Mouse (Mus musculus) hindbrain, embryonic 16.5 days (tissue): ENCODE measurements around the gene Zmiz1. TPM values are rescaled to one million over a fixed set of nuclear protein-coding genes. Genes with fewer than 3 reads are reported as not detected.

ENCODE experiments used
- ATAC-seq: fragments of 200-750 bp; cut with Nextera tagmentation; 2 replicates; pipeline ENCODE4 v1.8.0; 2017; ENCODE audit warnings: moderate TSS enrichment, moderate library complexity
- H3K27ac ChIP-seq: fragments of 300-500 bp; sonication (generic); 2 replicates; pipeline ENCODE4 v1.5.1; 2014; ENCODE audit warnings: low read depth, mild to moderate bottlenecking, control low read depth, low read length, moderate library complexity
- H3K27me3 ChIP-seq: fragments of 300-500 bp; sonication (generic); replicated peaks from 2 replicates; pipeline ENCODE4 v1.6.1; 2014; ENCODE audit warnings: low read length; ENCODE audit not compliant: control insufficient read depth, insufficient read depth
- H3K36me3 ChIP-seq: fragments of 300-500 bp; sonication (generic); 2 replicates; pipeline ENCODE4 v1.6.1; 2014; ENCODE audit warnings: mild to moderate bottlenecking, low read length, moderate library complexity, mixed read lengths; ENCODE audit not compliant: control insufficient read depth, insufficient read depth
- H3K4me1 ChIP-seq: fragments of 300-500 bp; sonication (generic); 2 replicates; pipeline ENCODE4 v1.6.1; 2014; ENCODE audit warnings: low read depth, low read length; ENCODE audit not compliant: control insufficient read depth, insufficient read depth
- H3K4me2 ChIP-seq: fragments of 300-500 bp; sonication (generic); 2 replicates; pipeline ENCODE4 v1.6.1; 2014; ENCODE audit warnings: mild to moderate bottlenecking, low read length, control low read depth, moderate library complexity
- H3K4me3 ChIP-seq: fragments of 300-500 bp; sonication (generic); 2 replicates; pipeline ENCODE4 v1.5.1; 2014; ENCODE audit warnings: mild to moderate bottlenecking, low read length, control low read depth, moderate library complexity
- H3K9ac ChIP-seq: fragments of 300-500 bp; sonication (generic); 2 replicates; pipeline ENCODE4 v1.6.1; 2014; ENCODE audit warnings: low read depth, mild to moderate bottlenecking, control low read depth, low read length, moderate library complexity
- H3K9me3 ChIP-seq: fragments of 300-500 bp; sonication (generic); 2 replicates; pipeline ENCODE4 v1.6.1; 2014; ENCODE audit warnings: mild to moderate bottlenecking, low read length, moderate library complexity; ENCODE audit not compliant: control insufficient read depth
- WGBS: fragments of 180-500 bp; shearing (Covaris S2); extraction: QIAGEN DNeasy Blood & Tissue Kit; methylation state at CpG from one replicate; pipeline ENCODE4 v1.1.7; 2014; 5-methylcytosine and 5-hydroxymethylcytosine counted together
- polyA plus RNA-seq: library from polyadenylated mRNA; unstranded; fragments of >200 nt; fragmentation: Nextera tagmentation; extraction: Ambion mirVana; gene quantifications from 2 replicates; pipeline ENCODE4 v1.2.1, GENCODE M21; 2015

Gene Zmiz1
- polyA plus RNA-seq, 1 experiment from 2014 or later, result 50.4 TPM

- H3K36me3 ChIP-seq, result no peaks in the 10 kb centered on the region
- H3K4me2 ChIP-seq, result no peak overlapping the region
- no peak overlapping the region for H3K4me3 ChIP-seq
- H3K27ac ChIP-seq, result no peak overlapping the region
- no peak for ATAC-seq
- peaks cover 21% of the 10 kb centered on the region for H3K4me1 ChIP-seq
- 70% methylated on average over 3 of the region's 3 CpGs for WGBS
- H3K9ac ChIP-seq, result no peak overlapping the region
- no peaks in the 10 kb centered on the region for H3K9me3 ChIP-seq
- no peaks in the 10 kb centered on the region for H3K27me3 ChIP-seq
Observed at GRCm38 (mm10) chr14:25567245-25567644, 108.3 kb downstream of the Zmiz1 start.

- ATAC-seq, result no peak
- no peaks in the 10 kb centered on the region for H3K9me3 ChIP-seq
Observed at GRCm38 (mm10) chr14:25567837-25568236, 108.9 kb downstream of the Zmiz1 start.

GRCm38 (mm10) chr14:25574047-25574870 is 115.3 kb downstream of the Zmiz1 start:
- 36% methylated on average over 16 of the region's 16 CpGs for WGBS
- peak overlapping the region; percentile 25 for H3K9ac ChIP-seq

More at GRCm38 (mm10) chr14:25567837-25568236, 108.9 kb downstream of the Zmiz1 start:
- H3K4me3 ChIP-seq, result no peak overlapping the region
- H3K4me2 ChIP-seq, result no peak overlapping the region
- no peaks in the 10 kb centered on the region for H3K27me3 ChIP-seq
- 0 out of 2 replicates have a peak, but pooled peaks cover under 1% of the 10 kb centered on the region for H3K36me3 ChIP-seq
- H3K4me1 ChIP-seq, result peaks cover 15% of the 10 kb centered on the region
- WGBS, result 97% methylated on average over 2 of the region's 2 CpGs
- no peak overlapping the region for H3K9ac ChIP-seq
- no peak overlapping the region for H3K27ac ChIP-seq

GRCm38 (mm10) chr14:25576642-25577041 is 117.7 kb downstream of the Zmiz1 start:
- 0 out of 2 replicates have a peak, but pooled peaks cover 7% of the 10 kb centered on the region for H3K36me3 ChIP-seq
- H3K9me3 ChIP-seq, result no peaks in the 10 kb centered on the region
- no peak overlapping the region for H3K4me3 ChIP-seq
- 86% methylated on average over 3 of the region's 3 CpGs for WGBS
- H3K27me3 ChIP-seq, result no peaks in the 10 kb centered on the region
- H3K4me2 ChIP-seq, result no peak overlapping the region
- H3K4me1 ChIP-seq, result peaks cover 14% of the 10 kb centered on the region
- peak overlapping the region; percentile 20; the same call in 1 of the 2 replicates for H3K27ac ChIP-seq
- ATAC-seq, result no peak
- H3K9ac ChIP-seq, result no peak overlapping the region

More at GRCm38 (mm10) chr14:25574047-25574870, 115.3 kb downstream of the Zmiz1 start:
- Histone ChIP-seq H3K9me3 (no peaks in the 10 kb centered on the region), H3K36me3 (0 out of 2 replicates have a peak, but pooled peaks cover 7% of the 10 kb centered on the region), H3K4me3 (no peak overlapping the region), H3K4me2 (no peak overlapping the region), H3K27me3 (no peaks in the 10 kb centered on the region), H3K27ac (peak overlapping the region; percentile 9), H3K4me1 (peaks cover 14% of the 10 kb centered on the region)
- peak; percentile 60 for ATAC-seq

- H3K36me3 ChIP-seq, result peaks cover 10% of the 10 kb centered on the region
- no peak overlapping the region for H3K9ac ChIP-seq
- H3K27me3 ChIP-seq, result no peaks in the 10 kb centered on the region
- peak; percentile 24; the same call in 1 of the 2 replicates for ATAC-seq
- H3K9me3 ChIP-seq, result no peaks in the 10 kb centered on the region
- 47% methylated on average over 3 of the region's 3 CpGs for WGBS
- no peak overlapping the region for H3K4me2 ChIP-seq
- no peak overlapping the region for H3K4me3 ChIP-seq
- H3K27ac ChIP-seq, result peak overlapping the region; percentile 29; the same call in 1 of the 2 replicates
- peaks cover 14% of the 10 kb centered on the region for H3K4me1 ChIP-seq
Observed at GRCm38 (mm10) chr14:25577431-25577830, 118.4 kb downstream of the Zmiz1 start.

GRCm38 (mm10) chr14:25579597-25579996 is 120.6 kb downstream of the Zmiz1 start:
- peaks cover 8% of the 10 kb centered on the region for H3K36me3 ChIP-seq
- H3K27ac ChIP-seq, result no peak overlapping the region
- no peaks in the 10 kb centered on the region for H3K9me3 ChIP-seq
- no peak overlapping the region for H3K4me2 ChIP-seq
- 77% methylated on average over 7 of the region's 7 CpGs for WGBS
- no peak overlapping the region for H3K4me3 ChIP-seq
- no peak overlapping the region for H3K9ac ChIP-seq
- peaks cover 13% of the 10 kb centered on the region for H3K4me1 ChIP-seq
- no peak for ATAC-seq
- H3K27me3 ChIP-seq, result no peaks in the 10 kb centered on the region

- no peak overlapping the region for H3K27ac ChIP-seq
Observed at GRCm38 (mm10) chr14:25580397-25580796, 121.4 kb downstream of the Zmiz1 start.

GRCm38 (mm10) chr14:25582603-25583002 is 123.6 kb downstream of the Zmiz1 start:
- no peaks in the 10 kb centered on the region for H3K27me3 ChIP-seq

More at GRCm38 (mm10) chr14:25580397-25580796, 121.4 kb downstream of the Zmiz1 start:
- Histone ChIP-seq H3K4me1 (peaks cover 18% of the 10 kb centered on the region), H3K27me3 (no peaks in the 10 kb centered on the region), H3K36me3 (peaks cover 8% of the 10 kb centered on the region), H3K4me3 (no peak overlapping the region), H3K9me3 (no peaks in the 10 kb centered on the region), H3K9ac (no peak overlapping the region; the same call in 1 of the 2 replicates), H3K4me2 (no peak overlapping the region)
- no peak for ATAC-seq
- WGBS, result 38% methylated on average over 1 of the region's 1 CpGs

GRCm38 (mm10) chr14:25583899-25584298 is 124.9 kb downstream of the Zmiz1 start:
- no peaks in the 10 kb centered on the region for H3K9me3 ChIP-seq
- H3K36me3 ChIP-seq, result peaks cover 8% of the 10 kb centered on the region
- peaks cover 53% of the 10 kb centered on the region for H3K4me1 ChIP-seq
- no peaks in the 10 kb centered on the region for H3K27me3 ChIP-seq
- ATAC-seq, result no peak
- WGBS, result 48% methylated on average over 10 of the region's 10 CpGs
- no peak overlapping the region for H3K4me3 ChIP-seq
- peak overlapping the region; percentile 97 for H3K27ac ChIP-seq
- peak overlapping the region; percentile 3; the same call in 1 of the 2 replicates for H3K9ac ChIP-seq
- H3K4me2 ChIP-seq, result no peak overlapping the region

More at GRCm38 (mm10) chr14:25582603-25583002, 123.6 kb downstream of the Zmiz1 start:
- no peak overlapping the region for H3K9ac ChIP-seq
- H3K4me1 ChIP-seq, result peaks cover 40% of the 10 kb centered on the region
- ATAC-seq, result no peak
- peaks cover 8% of the 10 kb centered on the region for H3K36me3 ChIP-seq
- H3K27ac ChIP-seq, result no peak overlapping the region
- no peaks in the 10 kb centered on the region for H3K9me3 ChIP-seq
- H3K4me3 ChIP-seq, result no peak overlapping the region
- H3K4me2 ChIP-seq, result no peak overlapping the region
- WGBS, result 91% methylated on average over 6 of the region's 6 CpGs
